Mouse (Mus musculus): ENCODE measurements around the gene Oxt.
"Not testable (repeated sequence)": the region's sequence is repeated elsewhere in the genome, so short reads cannot be mapped to it uniquely, and the experiment has no call there.

GRCm38 (mm10) chr2:130576564-130576963, 591 bp downstream of the Oxt start:
- not testable (repeated sequence) for TF ChIP-seq CTCF (IDR thresholded peaks at IDR 0.05; ENCODE audit: borderline replicate concordance, insufficient read depth, low read length); POLR2A (IDR thresholded peaks at IDR 0.05; ENCODE audit: low read depth, low read length)
